Mouse (Mus musculus) adrenal gland, postnatal 4 days (tissue): Measurements from ENCODE around the gene Gm10647. TPM values are rescaled to one million over a fixed set of nuclear protein-coding genes. Genes with fewer than 3 reads are reported as not detected.
"Not testable (repeated sequence)": the region's sequence is repeated elsewhere in the genome, so short reads cannot be mapped to it uniquely, and the experiment has no call there.

Experiments used
- DNase-seq, 2 experiments: peaks; one replicate each; pipeline ENCODE4 v3.0.0; 2021 to 2022; ENCODE audit warnings: low spot score in 2 of 2, mixed read lengths in 2 of 2
- long read RNA-seq, 2 experiments: library from polyadenylated mRNA; stranded (forward); transcript quantifications; one replicate each; pipeline ENCODE4 v2.0.0; 2021
- total RNA-seq, 2 experiments: library from RNA; stranded (reverse); gene quantifications; 2 replicates each; pipeline ENCODE4 v1.2.3; 2021

Gm10647 gene
- under 1 TPM; 0.36 to 0.45 TPM for total RNA-seq
- long read RNA-seq, experiment 1 = 0 reads
- long read RNA-seq, experiment 2 = 0 reads

DNA sequence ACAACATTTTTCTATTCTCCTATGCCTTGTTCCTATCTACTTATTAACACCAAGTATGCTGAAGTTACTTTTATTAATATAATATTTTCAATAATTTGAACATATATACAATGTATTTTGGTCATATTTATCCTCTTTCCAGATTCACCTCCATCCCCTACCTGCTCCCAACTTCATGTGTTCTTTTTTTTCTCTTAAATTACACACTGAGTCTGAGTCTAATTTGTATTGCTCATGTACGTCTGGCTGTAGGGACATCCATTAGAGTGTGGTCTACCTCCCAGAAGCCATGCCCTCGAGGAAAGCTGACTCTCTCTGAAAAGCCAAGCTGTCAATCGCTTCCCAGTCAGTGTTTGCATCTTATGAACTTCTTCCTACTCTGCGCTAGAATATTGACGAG lies at the start of gene Gm10647:
Gene Gm10647, plus strand, starts transcription at position 301 of the 400 bp plus-strand sequence.
- no peak for DNase-seq

DNA sequence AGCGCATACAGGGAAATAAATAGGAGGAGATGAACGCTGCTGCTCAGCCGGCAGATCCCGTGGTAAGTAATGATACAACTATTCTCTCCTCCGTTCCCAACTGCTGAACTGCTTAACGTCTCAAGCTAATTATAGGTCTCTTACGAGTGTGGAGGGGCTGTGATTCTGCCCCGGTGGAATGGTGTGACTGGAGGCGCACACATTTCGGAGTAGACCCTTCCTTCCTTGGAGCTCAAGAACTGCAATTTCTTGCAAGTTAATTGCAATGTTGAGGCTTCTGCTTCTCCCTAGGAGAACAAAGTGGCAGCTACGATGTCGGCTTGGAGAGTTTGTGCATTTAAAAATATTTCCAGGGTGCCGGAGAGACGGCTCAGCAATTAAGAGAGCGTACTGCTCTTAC lies 48.4 kb upstream of the Gm10647 start:
- DNase-seq = no peak

DNA sequence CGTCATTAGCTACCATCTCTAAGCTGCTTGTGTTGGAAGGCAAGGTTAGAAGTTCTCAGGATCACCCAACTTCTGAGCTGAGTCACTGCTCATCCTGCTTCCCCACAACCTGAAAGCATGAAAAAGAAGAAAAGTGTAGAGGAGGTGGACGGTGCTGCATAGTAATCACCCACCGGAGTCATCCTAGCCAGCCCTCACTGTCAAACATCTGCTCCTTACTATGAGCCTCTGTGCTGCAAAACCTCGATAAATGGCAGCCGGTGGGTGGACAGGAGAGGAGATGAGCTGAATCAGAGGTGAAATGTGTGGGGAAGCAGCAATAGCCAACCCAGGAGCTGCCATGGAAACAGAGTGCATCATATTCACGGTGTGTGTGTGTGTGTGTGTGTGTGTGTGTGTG lies 44.0 kb upstream of the Gm10647 start:
- DNase-seq = no peak

DNA sequence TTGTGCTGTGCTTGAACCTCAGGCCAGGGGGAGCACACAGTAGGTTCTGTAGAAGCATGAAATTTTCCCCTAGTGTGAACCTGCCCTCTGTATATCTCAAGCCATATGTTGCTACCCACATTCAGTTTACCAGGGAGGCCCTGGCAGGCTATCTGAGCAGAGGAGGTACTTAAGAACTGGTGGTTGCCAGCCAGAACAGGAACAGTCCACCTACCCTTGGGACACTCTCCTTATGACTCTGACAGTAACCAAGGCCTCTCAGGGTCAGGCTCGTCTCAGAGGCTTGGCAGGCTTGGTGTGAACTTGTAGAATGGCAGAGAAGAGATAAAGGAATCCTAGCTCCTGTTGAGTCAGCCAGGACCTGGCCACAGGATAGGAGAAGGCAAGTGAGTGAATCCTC lies 35.8 kb upstream of the Gm10647 start:
- no peak for DNase-seq

DNA sequence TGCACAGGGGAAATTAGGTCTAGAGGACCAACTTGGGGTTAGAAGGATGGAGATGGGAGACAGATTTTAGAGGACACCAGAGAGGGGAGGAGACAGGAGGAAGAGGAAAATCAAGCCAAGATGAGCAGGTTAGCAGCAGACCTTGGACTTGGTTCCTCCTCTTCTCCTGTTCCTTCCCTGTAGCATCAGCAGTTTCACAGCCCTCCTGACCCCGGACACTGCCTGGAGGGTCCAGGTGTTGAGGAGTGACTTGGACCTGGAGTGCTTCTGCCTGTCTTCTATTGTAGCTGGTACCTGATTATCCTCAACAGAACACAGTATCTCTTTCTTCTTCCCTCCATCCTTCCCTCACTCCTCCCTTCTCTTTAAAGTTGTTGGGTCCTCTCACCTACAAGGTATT lies 28.1 kb upstream of the Gm10647 start:
- no peak for DNase-seq

DNA sequence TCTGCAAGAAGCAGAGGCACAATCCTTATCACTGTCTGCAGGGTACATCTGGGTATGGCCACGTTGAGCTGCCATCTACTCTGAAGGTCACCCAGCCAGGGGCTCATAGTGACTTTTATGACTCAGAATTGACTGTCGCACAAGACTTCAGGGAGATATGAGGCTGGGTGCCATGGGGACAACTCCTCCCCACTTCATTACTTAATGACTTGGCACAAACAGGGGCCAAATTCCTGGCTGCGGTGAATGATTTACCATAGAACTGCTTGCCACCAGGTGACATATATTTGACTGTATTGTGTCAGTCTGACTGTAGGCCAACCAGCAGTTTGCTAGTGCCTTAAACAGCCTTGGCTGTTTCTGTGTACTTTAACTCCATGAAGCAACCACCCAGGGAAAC lies 27.6 kb upstream of the Gm10647 start:
- DNase-seq = peak in 1 of 2 experiments; percentile 14

DNA sequence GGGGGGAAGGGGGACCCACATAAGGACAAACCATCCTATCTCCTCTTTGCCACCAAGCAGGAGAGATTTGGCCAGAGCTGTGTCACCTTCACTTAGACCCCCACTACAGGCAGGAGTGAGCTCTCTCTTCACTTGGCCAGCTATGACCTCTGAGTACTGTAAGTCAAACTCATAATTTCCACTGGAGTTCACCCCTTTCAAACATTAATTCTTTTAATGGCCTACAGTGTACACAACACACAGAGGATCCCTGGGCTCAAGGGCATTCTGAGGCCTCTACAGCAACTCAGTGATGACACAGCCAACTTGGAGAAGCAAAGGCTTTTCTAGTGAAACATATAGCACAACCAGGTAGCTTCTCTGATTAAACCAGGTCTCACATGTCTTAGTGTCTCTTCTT lies 26.1 kb upstream of the Gm10647 start:
- no peak for DNase-seq

DNA sequence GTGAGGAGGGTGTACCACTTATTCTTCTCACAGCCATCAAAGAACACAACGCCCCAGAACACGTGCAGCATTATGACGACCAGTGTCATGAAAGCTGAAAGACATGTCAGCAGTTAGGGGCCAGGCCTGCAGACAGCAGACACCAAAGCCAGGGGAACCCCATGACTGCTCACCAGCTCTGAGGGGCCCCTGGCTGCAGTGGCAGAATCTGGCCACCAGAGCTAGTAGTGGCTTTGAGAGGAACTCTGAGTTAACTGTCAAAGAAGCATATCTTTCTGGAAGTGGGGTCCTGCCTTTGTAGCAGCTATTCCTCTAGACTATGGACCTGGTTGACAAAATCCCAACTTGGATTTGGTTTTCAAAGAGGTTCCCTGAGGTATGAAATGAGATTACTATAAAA lies 12.3 kb upstream of the Gm10647 start:
- DNase-seq = not testable (repeated sequence)

DNA sequence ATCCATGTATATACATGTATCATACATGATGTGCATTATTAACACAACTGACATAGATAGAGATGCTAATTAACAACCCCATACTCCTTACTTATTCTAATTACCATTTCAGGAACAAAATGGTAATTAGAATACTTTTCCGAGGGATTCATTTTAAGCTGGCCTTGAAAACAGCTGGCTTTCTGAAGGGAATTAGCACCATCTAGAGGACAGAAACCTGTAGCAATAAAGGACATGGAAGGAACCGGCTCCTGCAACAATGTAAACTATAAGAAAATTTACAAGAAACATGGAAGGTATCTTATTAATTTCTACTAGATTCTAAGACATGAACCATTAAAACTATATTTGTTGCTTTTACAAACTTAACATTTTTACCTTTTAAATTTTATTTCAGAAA lies 9.0 kb upstream of the Gm10647 start:
- no peak for DNase-seq

DNA sequence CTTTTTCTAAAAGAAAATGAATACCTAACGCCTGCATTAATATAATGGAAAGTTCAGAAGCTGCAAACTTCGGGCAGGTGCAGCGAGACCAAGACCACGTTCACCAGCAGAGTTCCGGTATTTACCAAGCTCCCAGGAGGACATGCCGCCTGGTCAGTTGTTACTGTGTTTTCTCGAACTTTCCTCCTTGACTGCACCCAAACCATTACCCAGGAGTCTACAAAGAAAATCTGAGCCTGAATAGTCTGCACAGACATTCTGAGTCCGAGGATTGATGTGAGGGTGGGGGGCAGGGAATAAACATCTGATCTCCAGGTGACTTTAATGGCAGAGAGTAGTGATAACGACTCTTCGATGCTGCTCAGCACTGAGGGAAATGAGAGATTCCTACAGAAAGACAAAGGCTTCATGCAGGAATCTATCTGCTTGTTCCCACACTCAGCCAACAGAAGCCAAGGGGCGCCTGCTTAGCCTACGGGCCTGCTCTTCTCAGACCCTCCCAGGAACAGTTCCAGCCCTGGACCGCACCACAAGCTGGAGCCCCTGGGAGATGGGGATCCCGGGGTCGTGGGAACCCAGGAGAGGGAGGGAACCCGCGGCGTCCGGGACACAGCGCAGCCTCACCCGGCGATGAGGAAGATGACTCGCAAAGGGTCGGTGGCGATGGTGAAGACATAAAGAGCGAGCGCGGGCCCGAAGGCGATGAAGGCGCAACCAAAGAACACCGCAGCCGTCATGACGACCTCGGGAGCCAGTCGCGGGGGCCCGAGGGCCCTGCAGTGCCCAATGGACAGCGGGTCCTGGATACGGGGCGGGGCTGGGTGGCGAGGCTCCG lies 2.0 kb upstream of the Gm10647 start:
- no peak for DNase-seq

DNA sequence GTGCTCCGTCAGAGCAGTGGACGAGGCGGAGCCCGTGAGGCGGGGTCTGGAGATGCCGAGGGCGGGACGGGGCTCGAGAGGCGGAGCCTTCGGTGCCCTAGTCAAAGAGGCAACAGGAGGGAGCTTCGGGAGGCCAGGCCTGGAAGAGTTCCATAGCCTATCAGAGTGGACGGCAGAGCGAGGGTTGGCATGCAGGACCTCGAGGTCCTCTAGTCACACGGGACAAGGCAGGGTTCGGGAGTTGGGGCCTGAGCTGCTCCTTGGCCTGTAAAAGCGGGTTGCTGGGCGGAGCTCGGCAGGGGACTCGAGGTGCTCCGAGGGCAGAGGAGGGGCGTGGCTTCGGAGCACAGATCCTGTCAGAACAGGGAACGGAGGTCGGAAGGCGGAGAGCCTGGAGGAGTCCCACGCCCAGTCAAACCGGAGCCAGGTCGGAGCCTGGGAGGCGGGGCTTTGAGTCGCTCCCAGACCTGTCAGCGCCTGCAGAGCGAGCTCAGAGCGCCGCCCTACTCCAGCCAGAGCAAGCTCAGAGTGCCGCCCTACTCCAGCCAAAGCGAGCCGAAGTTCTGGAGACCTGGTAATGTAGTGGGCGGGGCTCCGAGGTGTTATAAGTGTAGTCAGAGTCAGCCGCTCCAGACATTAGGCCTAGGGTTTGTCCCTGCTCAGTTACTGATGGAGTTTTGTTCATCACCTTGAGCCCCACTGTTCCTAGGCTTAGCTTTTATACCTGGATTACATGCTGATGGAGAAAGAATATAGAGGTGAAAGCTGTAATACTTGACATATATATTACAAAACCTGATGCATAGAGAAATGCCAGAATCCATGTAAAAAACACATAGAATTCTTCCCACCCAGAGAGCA lies 1.1 kb upstream of the Gm10647 start, which contains the start of gene Aph1b:
Gene Aph1b, minus strand, starts transcription at position 27 of the 861 bp plus-strand sequence.
- peak; percentile 84 to 88 for DNase-seq

DNA sequence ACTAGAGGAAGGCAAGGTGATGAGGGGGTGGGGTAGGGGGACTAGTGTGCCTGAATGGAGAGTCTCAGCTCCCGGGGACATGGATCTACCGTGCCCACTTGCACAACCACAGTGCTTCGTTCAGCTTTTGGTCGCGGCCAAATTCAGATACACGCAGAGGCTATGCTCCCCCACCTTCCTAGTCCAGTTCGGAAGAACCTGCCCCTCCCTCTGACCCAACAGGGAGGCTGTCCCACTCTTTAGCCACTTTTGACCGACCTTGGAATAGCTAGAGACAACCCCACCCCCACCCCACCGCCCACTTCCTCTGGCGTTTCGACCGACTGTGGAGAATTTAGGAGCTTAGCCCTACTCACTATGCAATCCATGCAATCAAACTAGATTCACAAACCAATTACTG lies 5.1 kb downstream of the Gm10647 start:
- no peak for DNase-seq

DNA sequence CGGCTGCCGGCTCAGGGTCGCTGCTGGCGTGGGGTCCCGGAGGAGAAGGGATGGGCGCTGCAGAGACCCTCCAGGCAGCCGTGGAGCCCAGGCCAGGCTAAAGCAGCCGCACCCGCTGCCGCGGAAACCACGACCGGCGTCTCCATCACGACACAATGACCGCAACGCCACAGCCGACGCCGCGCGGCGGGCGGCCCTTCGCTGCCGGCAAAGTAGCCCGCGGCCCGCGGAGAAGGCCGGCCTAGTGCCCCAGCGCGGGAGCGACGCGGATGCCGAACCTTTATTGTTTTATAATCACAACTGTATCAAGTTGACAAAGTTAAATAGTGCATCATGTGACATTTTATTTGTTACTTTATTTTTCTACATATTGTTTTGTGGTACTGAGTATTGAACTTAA lies 9.1 kb downstream of the Gm10647 start:
- not testable (repeated sequence) for DNase-seq

DNA sequence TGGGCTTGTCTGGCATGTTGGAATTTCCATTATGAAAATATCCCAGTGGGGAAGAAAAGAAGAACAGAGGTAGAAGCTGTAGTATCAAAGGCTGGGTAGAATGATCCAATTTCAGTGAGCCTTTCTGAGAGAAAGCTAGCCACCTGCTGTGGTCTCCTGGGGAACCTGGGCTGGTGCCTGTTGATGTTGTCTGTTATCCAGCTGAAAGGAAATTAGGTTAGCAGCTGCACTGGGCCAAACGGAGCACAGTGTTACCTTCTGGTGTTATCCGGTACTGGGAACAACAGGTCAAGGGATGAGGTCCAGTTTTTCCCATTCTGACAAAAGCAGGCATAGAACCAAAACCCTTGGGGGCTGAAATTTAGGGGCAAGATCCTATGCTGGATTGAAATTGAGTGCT lies 16.6 kb downstream of the Gm10647 start:
- DNase-seq = no peak

DNA sequence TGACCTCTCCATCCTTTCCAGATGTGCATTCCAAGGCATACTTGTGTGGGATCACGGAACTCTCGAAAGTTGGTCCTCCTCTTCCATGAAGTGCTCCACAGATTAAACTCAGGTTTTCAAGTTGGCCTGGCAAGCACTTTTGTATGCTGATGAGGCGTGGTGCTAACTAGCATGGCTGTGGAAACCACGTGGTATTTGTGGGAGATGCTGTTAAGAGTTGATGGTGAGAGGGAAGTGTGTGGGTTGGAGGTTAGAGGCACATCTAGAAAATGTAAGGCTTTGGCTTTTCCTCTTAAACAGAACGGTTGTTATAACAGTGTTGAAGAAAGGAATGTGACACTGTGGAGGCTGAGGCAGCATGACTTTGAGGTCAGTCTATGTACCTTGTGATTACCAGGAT lies 24.2 kb downstream of the Gm10647 start:
- DNase-seq = no peak

DNA sequence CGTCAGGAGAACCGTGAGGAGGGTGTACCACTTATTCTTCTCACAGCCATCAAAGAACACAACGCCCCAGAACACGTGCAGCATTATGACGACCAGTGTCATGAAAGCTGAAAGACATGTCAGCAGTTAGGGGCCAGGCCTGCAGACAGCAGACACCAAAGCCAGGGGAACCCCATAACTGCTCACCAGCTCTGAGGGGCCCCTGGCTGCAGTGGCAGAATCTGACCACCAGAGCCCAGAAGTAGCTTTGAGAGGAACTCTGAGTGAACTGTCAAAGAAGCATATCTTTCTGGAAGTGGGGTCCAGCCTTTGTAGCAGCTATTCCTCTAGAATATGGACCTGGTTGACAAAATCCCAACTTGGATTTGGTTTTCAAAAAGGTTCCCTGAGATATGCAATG lies 25.4 kb downstream of the Gm10647 start:
- DNase-seq = not testable (repeated sequence)

DNA sequence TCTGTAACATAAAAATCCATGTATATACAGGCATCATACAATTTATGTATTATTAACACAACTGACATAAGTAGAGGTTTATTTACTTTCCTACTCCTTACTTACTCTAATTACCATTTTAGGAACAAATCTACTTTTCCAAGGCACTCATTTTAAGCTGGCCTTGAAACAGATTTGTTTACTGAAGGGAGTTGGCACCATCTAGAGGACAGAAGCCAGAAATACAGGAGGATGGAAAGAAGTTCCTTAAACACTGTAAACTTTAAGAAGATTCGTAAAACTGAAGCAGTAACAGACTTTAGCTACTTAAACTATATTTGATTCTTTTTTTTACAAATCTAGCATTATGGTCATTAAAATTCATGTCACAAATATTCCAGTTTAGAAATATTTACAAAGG lies 29.2 kb downstream of the Gm10647 start:
- DNase-seq = no peak

DNA sequence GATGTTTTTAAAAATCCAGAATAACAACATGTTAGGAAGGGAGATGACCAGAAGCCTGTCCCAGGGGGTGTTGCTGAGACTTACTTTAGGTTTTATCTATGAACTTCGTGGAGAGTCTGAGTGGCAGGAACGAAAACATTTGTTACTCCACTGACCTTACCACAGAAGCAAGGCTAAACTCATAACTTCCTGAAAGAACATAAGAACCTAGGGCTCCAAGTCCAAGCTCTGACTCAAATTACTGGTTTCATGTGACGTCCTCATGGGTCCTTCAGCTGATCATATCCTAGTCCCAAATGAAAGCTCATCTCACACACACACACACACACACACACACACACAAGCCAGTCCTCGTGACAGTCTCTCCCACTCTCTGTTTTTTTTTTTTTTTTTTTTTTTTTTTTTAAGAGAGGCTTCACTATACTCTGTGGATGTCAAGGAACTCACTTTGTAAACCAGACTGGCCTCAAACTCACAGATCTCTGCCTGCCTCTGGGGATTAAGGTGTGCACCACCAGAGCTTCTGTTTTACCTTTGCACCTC lies 35.6 kb downstream of the Gm10647 start:
- no peak for DNase-seq

DNA sequence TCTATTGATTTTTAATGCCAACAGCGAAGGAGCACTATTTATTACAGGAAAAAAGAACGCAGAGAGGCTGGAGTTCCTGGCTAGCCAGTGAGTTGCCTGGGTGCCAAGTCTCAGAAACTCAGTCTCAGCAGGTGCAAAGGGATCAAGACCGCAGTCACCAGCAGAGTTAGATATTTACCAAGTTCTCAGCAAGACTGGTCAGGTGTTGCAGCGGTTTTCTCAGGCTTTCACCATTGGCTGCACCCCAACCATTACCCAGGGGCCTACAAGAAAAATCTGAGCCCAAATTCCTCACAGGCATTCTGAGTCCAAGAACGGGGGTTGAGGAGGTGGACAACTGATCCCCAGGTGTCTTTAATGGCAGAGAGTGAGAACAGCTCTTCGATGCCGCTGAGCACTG lies 37.0 kb downstream of the Gm10647 start:
- no peak for DNase-seq

DNA sequence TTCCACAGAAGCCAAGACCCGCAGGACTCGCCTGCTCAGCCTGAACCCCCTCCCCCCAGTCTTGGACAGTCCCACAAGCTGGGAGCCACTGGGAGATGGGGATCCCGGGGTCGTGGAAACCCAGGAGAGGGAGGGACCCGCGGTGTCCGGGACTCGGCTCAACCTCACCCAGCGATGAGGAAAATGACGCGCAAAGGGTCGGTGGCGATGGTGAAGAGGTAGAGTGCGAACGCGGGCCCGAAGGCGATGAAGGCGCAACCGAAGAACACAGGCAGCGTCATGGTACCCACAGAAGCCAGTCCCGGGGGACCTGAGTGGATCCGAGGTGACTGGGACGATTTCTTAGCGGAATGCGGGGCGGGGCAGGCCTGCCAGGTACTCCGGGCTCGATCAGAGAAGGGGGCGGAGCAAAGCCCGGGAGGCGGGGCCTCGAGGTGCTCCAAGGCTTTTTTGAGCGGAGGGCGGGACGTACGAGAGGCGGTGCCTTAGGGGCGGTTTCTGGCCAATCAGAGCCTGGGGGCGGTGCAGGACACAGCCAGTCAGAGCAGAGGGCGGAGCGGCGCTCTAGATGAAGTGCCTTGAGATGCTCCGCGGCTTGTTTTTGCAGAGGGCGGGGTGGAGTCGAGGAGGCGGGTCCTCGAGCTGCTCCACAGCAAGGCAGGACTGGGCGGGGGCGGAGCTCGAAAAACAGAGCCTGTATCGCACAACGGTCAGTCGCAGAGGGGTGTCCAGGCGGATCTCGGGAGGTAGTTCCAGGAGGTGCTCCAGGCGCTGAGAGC lies 37.7 kb downstream of the Gm10647 start, which contains the start of gene Aph1c:
Gene Aph1c, minus strand, starts transcription at position 409 of the 779 bp plus-strand sequence.
- DNase-seq = peak; percentile 91 to 98

DNA sequence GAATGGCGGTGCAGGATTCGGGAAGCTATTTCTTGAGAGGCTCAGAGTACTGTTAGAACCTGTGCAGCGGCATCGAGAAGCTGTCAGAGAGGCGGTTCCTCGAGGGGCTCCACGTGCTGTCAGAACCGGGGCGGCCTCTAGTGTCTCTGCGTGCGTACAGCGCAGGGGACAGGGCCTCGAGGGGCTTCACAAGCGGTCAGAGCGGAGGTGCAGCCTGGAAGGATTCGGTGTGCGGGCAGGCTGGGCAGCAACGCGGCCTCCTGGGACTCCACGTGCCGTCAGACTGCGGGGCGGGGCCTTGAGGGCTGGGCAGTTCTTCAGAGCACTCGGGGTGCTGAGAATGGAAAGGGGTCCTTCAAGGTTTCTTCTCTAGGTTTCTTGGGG lies 38.2 kb downstream of the Gm10647 start:
- DNase-seq = no peak
